Mouse (Mus musculus) thymus, adult 2 months (tissue): ENCODE measurements around the gene Atp13a3.

Source experiments
- CTCF ChIP-seq: fragments of 200-500 bp; IDR thresholded peaks from 2 replicates; pipeline ENCODE4 v1.5.1; 2012; ENCODE audit warnings: mild to moderate bottlenecking, control low read depth, low read length, moderate library complexity, borderline replicate concordance; ENCODE audit not compliant: control insufficient read depth, poor library complexity, insufficient read depth; ENCODE audit errors: extremely low read depth
- POLR2A ChIP-seq: fragments of 200-500 bp; IDR thresholded peaks from 2 replicates; pipeline ENCODE4 v1.6.1; 2012; ENCODE audit warnings: mild to moderate bottlenecking, low read length, control low read depth, moderate library complexity; ENCODE audit not compliant: control insufficient read depth, poor library complexity, insufficient read depth; ENCODE audit errors: extremely low read depth

DNA sequence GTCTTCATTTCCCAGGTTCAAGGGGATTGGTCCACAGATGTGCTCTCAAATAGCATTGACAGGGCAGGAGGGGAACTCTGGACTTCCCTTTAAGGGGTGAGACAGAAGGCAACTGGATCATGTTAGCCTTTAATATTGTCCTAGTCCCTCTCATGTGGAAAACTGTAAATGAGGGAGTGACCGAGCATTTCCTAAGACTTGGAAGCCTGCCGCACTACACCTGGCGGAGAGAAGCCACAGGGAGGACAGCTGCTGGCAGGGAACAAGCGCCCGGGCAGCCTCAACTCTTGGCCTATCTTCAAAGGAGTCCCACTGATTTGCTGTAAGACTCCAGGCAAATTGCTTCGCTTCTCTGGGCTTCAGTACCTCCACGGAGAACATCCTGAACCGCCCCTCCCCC lies 37.6 kb upstream of the Atp13a3 start:
- TF ChIP-seq CTCF: no peak
- TF ChIP-seq POLR2A: no peak
